Mouse (Mus musculus): Measurements from ENCODE around the gene Traf3.

GRCm38 (mm10) chr12:111181848-111182247 is 15.7 kb downstream of the Traf3 start:
- no peak for TF ChIP-seq CHD2 (IDR thresholded peaks at IDR 0.05; ENCODE audit: low read depth, low read length)
- TF ChIP-seq ZC3H11A (IDR thresholded peaks at IDR 0.05; ENCODE audit: borderline replicate concordance, low read depth, low read length), result no peak

Data from ES-E14 (cell line).